Comparison of ENCODE assay signal across 24 mouse cellular contexts in the genomic region with DNA sequence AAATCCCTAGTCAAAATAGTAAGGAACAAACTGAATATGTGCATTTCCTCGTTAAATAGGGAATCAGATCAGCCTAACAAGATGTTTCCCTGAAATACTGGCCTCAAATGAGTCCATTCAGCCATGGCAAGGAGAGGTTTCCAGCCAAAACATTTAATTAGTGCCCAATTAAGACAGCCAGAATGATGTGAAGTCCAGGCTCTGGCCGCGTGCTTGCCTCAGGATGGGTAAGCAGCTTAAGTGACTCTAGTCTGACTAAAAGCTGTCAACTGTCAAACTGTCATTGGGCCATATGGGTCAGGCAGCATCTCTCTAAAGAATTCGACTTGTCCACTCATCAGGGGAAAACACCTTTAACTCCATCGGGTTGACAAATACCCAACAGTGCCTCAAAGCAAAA.
DNase-seq lines count a peak whose midpoint lies in the region; ATAC-seq lines count a peak whose summit lies in the region.
"Had no signal": no experiment of that assay in that cellular context is flagged by ENCODE, and none has a peak within 500 bp of the region (broad histone marks: within the 10 kb centered on the region; RNA-seq: fewer than 3 reads in every experiment).

No protein-coding gene starts in this region.

- no peaks in the 10 kb centered on the region for H3K4me1 ChIP-seq in embryonic facial prominence, embryonic 14.5 days (ENCODE audit: control insufficient read depth, insufficient read depth, low read length)
- no peaks in the 10 kb centered on the region for H3K4me1 ChIP-seq in embryonic facial prominence, embryonic 10.5 days
- H3K4me1 ChIP-seq in midbrain, embryonic 13.5 days (replicated peaks), result peaks cover 11% of the 10 kb centered on the region
- no peaks in the 10 kb centered on the region for H3K4me1 ChIP-seq in midbrain, embryonic 11.5 days (ENCODE audit: control insufficient read depth, insufficient read depth, low read length)
- peaks cover 4% of the 10 kb centered on the region; the same call in 1 of the 2 replicates for H3K4me1 ChIP-seq in forebrain, embryonic 14.5 days (ENCODE audit: control insufficient read depth, insufficient read depth, low read length)
- H3K4me1 ChIP-seq: heart, embryonic 12.5 days; kidney, embryonic 15.5 days; limb, embryonic 12.5 days; liver, embryonic 12.5 days had no signal

- 68% methylated on average over 5 of the region's 5 CpGs for WGBS in embryonic facial prominence, embryonic 14.5 days
- 51% methylated on average over 5 of the region's 5 CpGs for WGBS in embryonic facial prominence, embryonic 10.5 days
- WGBS in midbrain, embryonic 13.5 days, result 41% methylated on average over 5 of the region's 5 CpGs
- 59% methylated on average over 5 of the region's 5 CpGs for WGBS in midbrain, embryonic 11.5 days
- whole genome bisulfite sequencing in forebrain, embryonic 14.5 days, result 7% methylated on average over 5 of the region's 5 CpGs

- H3K36me3 ChIP-seq in embryonic facial prominence, embryonic 14.5 days (ENCODE audit: control insufficient read depth, insufficient read depth, low read length), result no peaks in the 10 kb centered on the region
- no peaks in the 10 kb centered on the region for H3K36me3 ChIP-seq in embryonic facial prominence, embryonic 10.5 days (replicated peaks)
- H3K36me3 ChIP-seq in midbrain, embryonic 13.5 days, result no peaks in the 10 kb centered on the region
- no peaks in the 10 kb centered on the region for H3K36me3 ChIP-seq in midbrain, embryonic 11.5 days (ENCODE audit: control insufficient read depth, insufficient read depth, low read length)
- H3K36me3 ChIP-seq in forebrain, embryonic 14.5 days (ENCODE audit: control insufficient read depth, insufficient read depth, low read length), result no peaks in the 10 kb centered on the region
- H3K36me3 ChIP-seq: embryonic facial prominence, embryonic 13.5 days; G1E; heart, embryonic 12.5 days; kidney, embryonic 15.5 days; limb, embryonic 12.5 days; liver, embryonic 12.5 days had no signal

- ATAC-seq in embryonic facial prominence, embryonic 14.5 days (ENCODE audit: low read depth), result no peak; the same call in 1 of the 2 replicates
- ATAC-seq in midbrain, embryonic 13.5 days, result peak; percentile 67; the same call in 1 of the 2 replicates
- no peak for ATAC-seq in midbrain, embryonic 11.5 days (ENCODE audit: low FRiP score)
- ATAC-seq in forebrain, embryonic 14.5 days, result peak; percentile 94
- ATAC-seq: liver, embryonic 12.5 days had no signal

- DNase-seq in embryonic facial prominence, embryonic 14.5 days (ENCODE audit: low spot score), result peak; percentile 43
- no peak for DNase-seq in embryonic facial prominence, embryonic 10.5 days (ENCODE audit: low spot score)
- no peak for DNase-seq in midbrain, embryonic 11.5 days (ENCODE audit: low spot score, missing footprints)
- peak; percentile 89 for DNase-seq in forebrain, embryonic 14.5 days (ENCODE audit: low spot score)
- DNase-seq in retina, embryonic 14.5 days (ENCODE audit: low spot score), result peak; percentile 84
- DNase-seq in T-cell, adult 2 months (ENCODE audit: low spot score), result no peak
- no peak for DNase-seq in kidney, adult 9 months
- DNase-seq: adrenal gland, postnatal 36 days; cerebellum, adult 18-20 months; gastrocnemius, adult 2 months; heart, adult 11 months; heart, postnatal 14 days; kidney, postnatal 4 days; layer of hippocampus, adult 9-11 months; lung, adult 2 months; thymus, postnatal 25 days had no signal

- no peak overlapping the region for H3K4me2 ChIP-seq in embryonic facial prominence, embryonic 14.5 days (ENCODE audit: low read depth, low read length)
- H3K4me2 ChIP-seq in midbrain, embryonic 13.5 days (replicated peaks), result no peak overlapping the region
- no peak overlapping the region for H3K4me2 ChIP-seq in midbrain, embryonic 11.5 days
- no peak overlapping the region for H3K4me2 ChIP-seq in forebrain, embryonic 14.5 days (ENCODE audit: low read length)
- H3K4me2 ChIP-seq: embryonic facial prominence, embryonic 13.5 days; heart, embryonic 12.5 days; kidney, embryonic 15.5 days; limb, embryonic 12.5 days; liver, embryonic 12.5 days had no signal

- H3K4me3 ChIP-seq in embryonic facial prominence, embryonic 14.5 days (ENCODE audit: low read depth, low read length), result no peak overlapping the region
- H3K4me3 ChIP-seq in embryonic facial prominence, embryonic 10.5 days, result no peak overlapping the region
- no peak overlapping the region for H3K4me3 ChIP-seq in midbrain, embryonic 13.5 days (replicated peaks)
- H3K4me3 ChIP-seq in midbrain, embryonic 11.5 days (ENCODE audit: low read depth, low read length), result no peak overlapping the region
- no peak overlapping the region for H3K4me3 ChIP-seq in forebrain, embryonic 14.5 days (ENCODE audit: low read depth, low read length)
- H3K4me3 ChIP-seq: embryonic facial prominence, embryonic 13.5 days; gastrocnemius, adult 2 months; heart, embryonic 12.5 days; kidney, embryonic 15.5 days; left cerebral cortex, adult 2 months; limb, embryonic 12.5 days; liver, embryonic 12.5 days had no signal

- no peaks in the 10 kb centered on the region for H3K27me3 ChIP-seq in embryonic facial prominence, embryonic 14.5 days (replicated peaks; ENCODE audit: control insufficient read depth, insufficient read depth, low read length)
- no peaks in the 10 kb centered on the region for H3K27me3 ChIP-seq in embryonic facial prominence, embryonic 10.5 days (replicated peaks; ENCODE audit: low read depth, poor library complexity, severe bottlenecking)
- H3K27me3 ChIP-seq in midbrain, embryonic 13.5 days, result no peaks in the 10 kb centered on the region
- H3K27me3 ChIP-seq in midbrain, embryonic 11.5 days (ENCODE audit: control insufficient read depth, insufficient read depth, low read length), result no peaks in the 10 kb centered on the region
- no peaks in the 10 kb centered on the region for H3K27me3 ChIP-seq in forebrain, embryonic 14.5 days (replicated peaks; ENCODE audit: control insufficient read depth, insufficient read depth, low read length)
- H3K27me3 ChIP-seq: embryonic facial prominence, embryonic 13.5 days; heart, embryonic 12.5 days; kidney, embryonic 15.5 days; limb, embryonic 12.5 days; liver, embryonic 12.5 days had no signal

- no peak overlapping the region for H3K9ac ChIP-seq in embryonic facial prominence, embryonic 14.5 days (ENCODE audit: low read depth, low read length)
- no peak overlapping the region for H3K9ac ChIP-seq in midbrain, embryonic 13.5 days (replicated peaks)
- no peak overlapping the region for H3K9ac ChIP-seq in midbrain, embryonic 11.5 days (ENCODE audit: low read length)
- H3K9ac ChIP-seq in forebrain, embryonic 14.5 days (ENCODE audit: low read length), result no peak overlapping the region
- H3K9ac ChIP-seq: embryonic facial prominence, embryonic 13.5 days; heart, embryonic 12.5 days; kidney, embryonic 15.5 days; limb, embryonic 12.5 days; liver, embryonic 12.5 days had no signal

- H3K27ac ChIP-seq in embryonic facial prominence, embryonic 14.5 days (replicated peaks; ENCODE audit: low read depth, low read length), result no peak overlapping the region
- no peak overlapping the region for H3K27ac ChIP-seq in embryonic facial prominence, embryonic 10.5 days (replicated peaks)
- no peak overlapping the region for H3K27ac ChIP-seq in midbrain, embryonic 13.5 days
- H3K27ac ChIP-seq in midbrain, embryonic 11.5 days (ENCODE audit: low read depth, low read length), result no peak overlapping the region
- H3K27ac ChIP-seq in forebrain, embryonic 14.5 days (ENCODE audit: low read depth, low read length), result no peak overlapping the region
- H3K27ac ChIP-seq: embryonic facial prominence, embryonic 13.5 days; gastrocnemius, adult 2 months; kidney, embryonic 15.5 days; left cerebral cortex, adult 2 months; limb, embryonic 12.5 days; liver, embryonic 12.5 days had no signal

- no peaks in the 10 kb centered on the region for H3K9me3 ChIP-seq in embryonic facial prominence, embryonic 14.5 days (ENCODE audit: control insufficient read depth, low read length)
- no peaks in the 10 kb centered on the region for H3K9me3 ChIP-seq in embryonic facial prominence, embryonic 10.5 days
- no peaks in the 10 kb centered on the region for H3K9me3 ChIP-seq in midbrain, embryonic 13.5 days
- H3K9me3 ChIP-seq in midbrain, embryonic 11.5 days (ENCODE audit: control insufficient read depth, low read length), result no peaks in the 10 kb centered on the region
- H3K9me3 ChIP-seq in forebrain, embryonic 14.5 days (replicated peaks; ENCODE audit: control insufficient read depth, low read length), result no peaks in the 10 kb centered on the region
- H3K9me3 ChIP-seq: embryonic facial prominence, embryonic 13.5 days; G1E; heart, embryonic 12.5 days; kidney, embryonic 15.5 days; limb, embryonic 12.5 days; liver, embryonic 12.5 days had no signal

Comparison
In these comparisons a context has a peak if more than half of its experiments do, and no peak if none do; other contexts are left out.
1. ATAC-seq: peak in midbrain, embryonic 13.5 days (single experiment) and forebrain, embryonic 14.5 days (single experiment); none in embryonic facial prominence, embryonic 14.5 days (single experiment) and midbrain, embryonic 11.5 days (single experiment).
2. DNase-seq: peak in embryonic facial prominence, embryonic 14.5 days (single experiment), forebrain, embryonic 14.5 days (single experiment) and retina, embryonic 14.5 days (single experiment); none in embryonic facial prominence, embryonic 10.5 days (single experiment), midbrain, embryonic 11.5 days (single experiment), T-cell, adult 2 months (single experiment) and kidney, adult 9 months (single experiment).